Mouse (Mus musculus): ENCODE measurements around the gene Haus3. TPM values are rescaled to one million over a fixed set of nuclear protein-coding genes. Genes with fewer than 3 reads are reported as not detected.
A peak's percentile ranks its signal among the peaks of the same experiment; 100 is the strongest.

Haus3 gene
- polyA plus RNA-seq, 1 experiment from 2014 or later: 30.4 TPM

- H3K4me3 ChIP-seq (ENCODE audit: low read depth, low read length): no peak overlapping the region
- WGBS: 72% methylated on average over 2 of the region's 2 CpGs
- ATAC-seq (replicated peaks; ENCODE audit: low FRiP score, low TSS enrichment, low read depth) (no peak), DNase-seq (ENCODE audit: low spot score) (no peak)
- H3K36me3 ChIP-seq (ENCODE audit: control insufficient read depth, insufficient read depth, low read length): no peaks in the 10 kb centered on the region
- H3K9ac ChIP-seq (ENCODE audit: low read length): no peak overlapping the region
- H3K4me1 ChIP-seq (replicated peaks; ENCODE audit: control insufficient read depth, insufficient read depth, low read length): no peaks in the 10 kb centered on the region
- no peaks in the 10 kb centered on the region for H3K9me3 ChIP-seq (ENCODE audit: control insufficient read depth, low read length)
- no peak overlapping the region for H3K27ac ChIP-seq (ENCODE audit: low read depth)
- H3K4me2 ChIP-seq (ENCODE audit: low read length): no peak overlapping the region
- no peaks in the 10 kb centered on the region for H3K27me3 ChIP-seq (replicated peaks; ENCODE audit: control insufficient read depth, insufficient read depth, low read length)
Measured at GRCm38 (mm10) chr5:34132731-34133130, 36.6 kb downstream of the Haus3 start.

GRCm38 (mm10) chr5:34124131-34124530 lies 45.2 kb downstream of the Haus3 start:
- Histone ChIP-seq H3K4me1 (replicated peaks; ENCODE audit: control insufficient read depth, insufficient read depth, low read length) (no peaks in the 10 kb centered on the region), H3K9ac (ENCODE audit: low read length) (no peak overlapping the region), H3K36me3 (ENCODE audit: control insufficient read depth, insufficient read depth, low read length) (no peaks in the 10 kb centered on the region), H3K4me3 (ENCODE audit: low read depth, low read length) (no peak overlapping the region), H3K27me3 (replicated peaks; ENCODE audit: control insufficient read depth, insufficient read depth, low read length) (no peaks in the 10 kb centered on the region), H3K27ac (ENCODE audit: low read depth) (no peak overlapping the region), H3K9me3 (ENCODE audit: control insufficient read depth, low read length) (no peaks in the 10 kb centered on the region), H3K4me2 (ENCODE audit: low read length) (no peak overlapping the region)
- DNase-seq (ENCODE audit: low spot score): peak; percentile 51
- ATAC-seq (replicated peaks; ENCODE audit: low FRiP score, low TSS enrichment, low read depth): no peak
- 6% methylated on average over 1 of the region's 1 CpGs for WGBS

GRCm38 (mm10) chr5:34119121-34119856 lies 50.0 kb downstream of the Haus3 start:
- Histone ChIP-seq H3K4me1 (replicated peaks; ENCODE audit: control insufficient read depth, insufficient read depth, low read length) (no peaks in the 10 kb centered on the region), H3K9ac (ENCODE audit: low read length) (no peak overlapping the region), H3K4me3 (ENCODE audit: low read depth, low read length) (no peak overlapping the region), H3K27ac (ENCODE audit: low read depth) (no peak overlapping the region), H3K36me3 (ENCODE audit: control insufficient read depth, insufficient read depth, low read length) (no peaks in the 10 kb centered on the region), H3K27me3 (replicated peaks; ENCODE audit: control insufficient read depth, insufficient read depth, low read length) (no peaks in the 10 kb centered on the region), H3K4me2 (ENCODE audit: low read length) (no peak overlapping the region), H3K9me3 (ENCODE audit: control insufficient read depth, low read length) (no peaks in the 10 kb centered on the region)
- WGBS: 77% methylated on average over 3 of the region's 3 CpGs
- DNase-seq (ENCODE audit: low spot score): no peak
- no peak for ATAC-seq (replicated peaks; ENCODE audit: low FRiP score, low TSS enrichment, low read depth)

- DNase-seq (ENCODE audit: low spot score) (no peak), ATAC-seq (replicated peaks; ENCODE audit: low FRiP score, low TSS enrichment, low read depth) (no peak)
- no peaks in the 10 kb centered on the region for H3K27me3 ChIP-seq (replicated peaks; ENCODE audit: control insufficient read depth, insufficient read depth, low read length)
- 77% methylated on average over 1 of the region's 1 CpGs for WGBS
- H3K4me3 ChIP-seq (ENCODE audit: low read depth, low read length): no peak overlapping the region
- no peaks in the 10 kb centered on the region for H3K4me1 ChIP-seq (replicated peaks; ENCODE audit: control insufficient read depth, insufficient read depth, low read length)
- no peak overlapping the region for H3K27ac ChIP-seq (ENCODE audit: low read depth)
- no peak overlapping the region for H3K9ac ChIP-seq (ENCODE audit: low read length)
- no peak overlapping the region for H3K4me2 ChIP-seq (ENCODE audit: low read length)
- no peaks in the 10 kb centered on the region for H3K36me3 ChIP-seq (ENCODE audit: control insufficient read depth, insufficient read depth, low read length)
- no peaks in the 10 kb centered on the region for H3K9me3 ChIP-seq (ENCODE audit: control insufficient read depth, low read length)
Measured at GRCm38 (mm10) chr5:34105681-34106080, 63.6 kb downstream of the Haus3 start.

Other genes starting within 250 kb of the Haus3 start
- gene Nelfa, start 233.1 kb downstream of the Haus3 start, polyA plus RNA-seq (2014; fragmentation: Nextera tagmentation; extraction: Ambion mirVana): 53.9 and 54.1 TPM in 2 replicates
- 69.7 and 74.9 TPM in 2 replicates for gene Gm1673, start 186.1 kb downstream of the Haus3 start, polyA plus RNA-seq (2014; fragmentation: Nextera tagmentation; extraction: Ambion mirVana)
- 0.39 and 0.42 TPM in 2 replicates for gene Nat8l, start 173.5 kb downstream of the Haus3 start, polyA plus RNA-seq (2014; fragmentation: Nextera tagmentation; extraction: Ambion mirVana)
- gene Poln, start 79 bp downstream of the Haus3 start, polyA plus RNA-seq (2014; fragmentation: Nextera tagmentation; extraction: Ambion mirVana): 0.60 and 0.75 TPM in 2 replicates
- 26.2 and 29.1 TPM in 2 replicates for gene Mxd4, start 18.2 kb upstream of the Haus3 start, polyA plus RNA-seq (2014; fragmentation: Nextera tagmentation; extraction: Ambion mirVana)
- gene Zfyve28, start 118.9 kb upstream of the Haus3 start, polyA plus RNA-seq (2014; fragmentation: Nextera tagmentation; extraction: Ambion mirVana): 0.27 and 0.55 TPM in 2 replicates
- gene Cfap99, start 119.1 kb upstream of the Haus3 start, polyA plus RNA-seq (2014; fragmentation: Nextera tagmentation; extraction: Ambion mirVana): not detected in 2 replicates
- 172 and 197 TPM in 2 replicates for gene Rnf4, start 166.8 kb upstream of the Haus3 start, polyA plus RNA-seq (2014; fragmentation: Nextera tagmentation; extraction: Ambion mirVana)
- 13.0 and 16.0 TPM in 2 replicates for gene Fam193a, start 200.4 kb upstream of the Haus3 start, polyA plus RNA-seq (2014; fragmentation: Nextera tagmentation; extraction: Ambion mirVana)

Data from intestine, embryonic 14.5 days (tissue).